Mouse (Mus musculus) lung, adult 2 months (tissue): ENCODE measurements around the gene Gm45623.

Experiments used
- CTCF ChIP-seq: fragments of 200-500 bp; IDR thresholded peaks from 2 replicates; pipeline ENCODE4 v1.5.1; 2011; ENCODE audit warnings: mild to moderate bottlenecking, low read length, control low read depth; ENCODE audit not compliant: insufficient read depth
- POLR2A ChIP-seq: fragments of 200-500 bp; IDR thresholded peaks from 2 replicates; pipeline ENCODE4 v1.6.1; 2011; ENCODE audit warnings: low read depth, mild to moderate bottlenecking, control low read depth, low read length, borderline replicate concordance; ENCODE audit errors: extremely low read depth

DNA sequence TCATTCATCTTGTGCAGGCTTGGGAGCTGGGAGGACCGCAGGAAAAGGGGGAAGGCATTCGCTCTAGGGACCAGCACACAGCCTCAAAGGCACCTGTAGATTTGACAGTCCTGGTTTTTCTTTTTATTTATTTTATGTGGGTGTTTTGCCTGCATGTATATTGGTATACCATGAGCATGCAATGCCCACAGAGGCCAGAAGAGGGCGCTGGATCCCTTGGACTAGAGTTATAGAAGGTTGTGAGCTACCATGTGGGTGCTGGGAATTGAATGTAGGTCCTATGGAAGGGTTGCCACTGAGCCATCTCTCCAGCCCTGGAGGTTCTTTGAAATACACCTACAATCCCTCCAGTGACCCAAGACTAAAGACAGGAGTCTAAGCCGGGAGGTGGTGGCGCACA is 17.2 kb upstream of the Gm45623 start:
- TF ChIP-seq POLR2A (no peak), CTCF (no peak)
